Mouse (Mus musculus): ENCODE measurements at regions not wholly inside any gene's neighbourhood (a gene's known extent, or its start where the extent isn't known, plus 50 kb on each side); places are given as distances from the start of the nearest gene placed in this dataset.

DNA sequence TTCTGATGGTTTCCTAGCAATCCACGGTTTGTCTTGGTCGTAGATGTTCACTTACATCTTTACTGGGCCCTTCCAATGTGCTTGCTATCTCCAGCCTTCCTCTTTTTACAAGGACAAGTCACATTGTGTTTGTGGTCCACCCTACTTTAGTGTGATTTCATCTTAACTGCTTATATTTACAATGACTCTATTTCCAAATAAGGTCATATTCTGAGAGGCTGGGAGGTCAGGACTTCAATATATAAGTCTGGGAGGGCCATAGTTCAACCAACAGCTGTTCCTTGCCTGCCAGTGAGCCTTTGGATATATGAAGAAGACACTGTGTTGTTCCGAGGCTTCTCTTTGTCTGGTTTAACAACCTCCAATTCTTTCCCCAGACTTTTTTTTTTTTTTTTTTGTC is 569.9 kb downstream of the Ccdc171 start:
- TF ChIP-seq POLR2A (IDR thresholded peaks at IDR 0.05; ENCODE audit: control insufficient read depth in 1 of 2, insufficient read depth in 1 of 2, low read depth in 1 of 2, low read length in 2 of 2, poor library complexity in 1 of 2) (no peak), RCOR1 (IDR thresholded peaks at IDR 0.05; ENCODE audit: low read depth, low read length) (no peak)

Measured in MEL (cell line).